Mouse (Mus musculus): ENCODE measurements around the gene Ttc38. TPM values are rescaled to one million over a fixed set of nuclear protein-coding genes. Genes with fewer than 3 reads are reported as not detected.

The Ttc38 gene
- 2.7 and 3.0 TPM in 2 replicates for polyA plus RNA-seq (2016; fragmentation: Nextera tagmentation; extraction: Ambion mirVana)

DNA sequence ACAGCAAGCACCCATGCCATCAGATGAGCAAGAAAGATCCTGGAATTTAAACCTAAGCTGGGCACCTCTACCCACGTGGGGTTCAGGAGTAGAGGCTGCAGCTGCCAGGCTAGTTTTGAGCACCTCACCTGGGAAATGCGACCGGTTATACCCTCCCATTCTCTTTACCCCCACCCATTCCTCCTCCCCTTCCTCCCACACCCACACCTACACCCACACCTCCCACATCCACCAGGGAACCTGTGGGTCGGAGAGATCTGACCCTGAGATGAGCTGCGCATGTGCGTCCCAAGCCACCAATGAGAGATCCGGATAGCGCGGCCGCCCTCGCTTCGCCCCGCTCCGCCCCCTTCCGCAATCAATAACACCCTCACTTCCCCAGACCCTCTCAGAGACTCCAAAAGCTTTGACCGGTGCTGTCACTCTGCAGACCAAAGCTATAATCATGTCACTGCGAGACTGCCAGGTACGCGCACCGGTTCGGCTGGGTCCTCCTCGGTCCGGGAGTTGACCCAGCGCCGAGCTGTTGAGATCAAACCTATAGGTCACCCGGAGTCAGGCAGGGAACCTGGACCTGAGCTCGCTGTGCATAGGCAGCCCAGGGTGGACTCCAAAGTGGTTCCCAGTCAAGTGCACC is at the start of gene Ttc38:
TSS of gene Ttc38 (plus strand) at position 353 of the 637 bp plus-strand sequence.
- H3K27me3 ChIP-seq, result 0 out of 2 replicates have a peak, but pooled peaks cover 4% of the 10 kb centered on the region
- peak within 1 kb of the TSS; percentile 59 for H3K9ac ChIP-seq
- peak within 1 kb of the TSS; percentile 51 for H3K4me3 ChIP-seq (replicated peaks)
- H3K4me1 ChIP-seq, result peaks cover 12% of the 10 kb centered on the region
- peak within 1 kb of the TSS; percentile 69 for H3K4me2 ChIP-seq
- 1% methylated on average over 27 of the region's 27 CpGs for WGBS
- H3K36me3 ChIP-seq (replicated peaks), result no peaks in the 10 kb centered on the region
- H3K27ac ChIP-seq, result no peak within 1 kb of the TSS
- peak; percentile 90 for ATAC-seq (ENCODE audit: low FRiP score)
- no peaks in the 10 kb centered on the region for H3K9me3 ChIP-seq

DNA sequence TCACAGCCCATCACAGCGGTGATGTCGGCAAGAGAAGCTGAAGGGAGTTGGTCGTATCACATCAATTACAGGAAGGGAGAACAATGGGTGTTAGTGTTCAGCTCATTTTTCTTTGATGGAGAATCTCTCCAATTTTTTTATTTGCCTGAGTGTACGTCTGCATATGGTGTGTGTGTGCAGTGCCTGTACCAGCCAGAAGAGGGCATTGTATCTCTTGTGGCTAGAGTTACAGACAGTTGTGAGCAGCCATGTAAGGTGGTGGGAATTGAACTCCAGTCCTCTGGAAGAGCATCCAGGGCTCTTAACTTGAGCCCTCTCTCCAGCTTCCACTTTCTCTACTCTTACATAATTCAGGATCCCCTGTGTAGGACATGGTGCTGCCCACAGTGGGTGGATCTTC is 49.0 kb upstream of the Ttc38 start:
- Histone ChIP-seq H3K9ac (no peak overlapping the region), H3K4me3 (replicated peaks) (no peak overlapping the region), H3K4me2 (no peak overlapping the region), H3K9me3 (no peaks in the 10 kb centered on the region), H3K4me1 (no peaks in the 10 kb centered on the region), H3K27ac (no peak overlapping the region), H3K36me3 (replicated peaks) (no peaks in the 10 kb centered on the region), H3K27me3 (peaks cover 12% of the 10 kb centered on the region)
- whole genome bisulfite sequencing, result 93% methylated on average over 4 of the region's 4 CpGs
- no peak for ATAC-seq (ENCODE audit: low FRiP score)

DNA sequence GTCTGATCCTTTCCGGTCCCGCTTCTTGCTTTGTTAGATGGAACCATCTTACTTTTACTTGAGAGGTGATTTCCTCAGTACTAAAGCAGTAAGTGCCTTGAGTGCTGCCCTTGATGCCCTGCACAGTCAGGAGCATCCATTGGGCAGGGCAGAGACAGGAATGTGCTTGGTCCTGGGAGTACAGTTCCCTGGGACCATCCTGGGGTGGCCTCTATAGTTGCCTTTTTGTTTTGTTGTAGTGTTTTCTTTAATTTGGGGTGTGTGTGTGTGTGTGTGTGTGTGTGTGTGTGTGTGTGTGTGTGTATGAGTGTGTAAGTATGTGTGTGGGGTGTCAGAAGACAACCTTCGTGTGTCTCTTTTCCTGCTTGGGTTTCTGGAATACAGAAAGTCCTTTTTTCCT is 47.8 kb upstream of the Ttc38 start:
- peaks cover 12% of the 10 kb centered on the region for H3K27me3 ChIP-seq
- H3K4me1 ChIP-seq, result no peaks in the 10 kb centered on the region
- no peak overlapping the region for H3K4me2 ChIP-seq
- H3K9ac ChIP-seq, result no peak overlapping the region
- H3K27ac ChIP-seq, result no peak overlapping the region
- no peak overlapping the region for H3K4me3 ChIP-seq (replicated peaks)
- H3K36me3 ChIP-seq (replicated peaks), result no peaks in the 10 kb centered on the region
- no peaks in the 10 kb centered on the region for H3K9me3 ChIP-seq
- 97% methylated on average over 3 of the region's 3 CpGs for WGBS
- no peak for ATAC-seq (ENCODE audit: low FRiP score)

DNA sequence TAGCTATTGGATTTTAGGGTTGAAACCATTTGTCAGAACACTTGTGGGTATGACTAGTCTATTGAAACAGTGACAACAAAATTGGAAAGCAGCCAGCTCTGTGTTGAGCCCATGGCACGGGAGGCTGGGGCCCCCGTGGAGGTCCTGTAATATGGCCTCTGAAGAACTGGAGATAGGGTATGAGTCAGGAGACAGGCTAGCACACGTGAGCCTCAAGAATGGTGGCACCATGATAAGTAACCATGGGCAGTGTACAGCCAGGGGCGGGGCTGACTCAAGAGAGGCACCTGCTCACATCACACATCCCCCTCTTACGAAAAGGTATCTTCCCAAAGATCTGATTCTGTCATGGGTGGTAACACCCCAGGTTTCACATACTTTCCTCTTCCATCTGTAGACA is 45.4 kb upstream of the Ttc38 start:
- H3K9ac ChIP-seq, result no peak overlapping the region
- peaks cover 12% of the 10 kb centered on the region for H3K27me3 ChIP-seq
- no peak overlapping the region for H3K4me2 ChIP-seq
- WGBS, result 78% methylated on average over 5 of the region's 5 CpGs
- H3K4me1 ChIP-seq, result no peaks in the 10 kb centered on the region
- H3K36me3 ChIP-seq (replicated peaks), result no peaks in the 10 kb centered on the region
- no peak overlapping the region for H3K27ac ChIP-seq
- H3K9me3 ChIP-seq, result no peaks in the 10 kb centered on the region
- H3K4me3 ChIP-seq (replicated peaks), result no peak overlapping the region
- no peak for ATAC-seq (ENCODE audit: low FRiP score)

DNA sequence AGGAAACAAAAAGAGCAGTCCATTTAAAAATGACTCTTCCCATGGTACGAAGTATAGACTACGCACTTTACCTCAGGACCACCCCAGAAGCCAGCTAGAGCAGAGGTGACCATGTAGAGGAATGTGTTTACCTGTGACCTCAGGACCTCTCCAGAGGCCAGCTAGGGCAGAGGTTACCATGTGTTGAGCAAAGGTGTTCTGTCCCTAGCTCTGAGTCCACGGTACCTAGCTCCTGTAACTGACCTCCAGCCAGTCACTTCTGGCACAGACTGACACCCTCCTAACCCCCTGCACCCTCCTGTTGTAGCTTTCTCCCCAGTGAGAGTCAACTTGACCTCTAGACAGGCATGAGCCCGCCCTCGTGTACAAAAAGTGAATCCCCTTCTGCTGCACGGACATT is 44.6 kb upstream of the Ttc38 start:
- Histone ChIP-seq H3K4me3 (replicated peaks) (no peak overlapping the region), H3K27ac (no peak overlapping the region), H3K9me3 (no peaks in the 10 kb centered on the region), H3K27me3 (peaks cover 11% of the 10 kb centered on the region), H3K9ac (no peak overlapping the region), H3K4me1 (no peaks in the 10 kb centered on the region), H3K4me2 (no peak overlapping the region), H3K36me3 (replicated peaks) (no peaks in the 10 kb centered on the region)
- no peak for ATAC-seq (ENCODE audit: low FRiP score)
- WGBS, result 98% methylated on average over 6 of the region's 6 CpGs

DNA sequence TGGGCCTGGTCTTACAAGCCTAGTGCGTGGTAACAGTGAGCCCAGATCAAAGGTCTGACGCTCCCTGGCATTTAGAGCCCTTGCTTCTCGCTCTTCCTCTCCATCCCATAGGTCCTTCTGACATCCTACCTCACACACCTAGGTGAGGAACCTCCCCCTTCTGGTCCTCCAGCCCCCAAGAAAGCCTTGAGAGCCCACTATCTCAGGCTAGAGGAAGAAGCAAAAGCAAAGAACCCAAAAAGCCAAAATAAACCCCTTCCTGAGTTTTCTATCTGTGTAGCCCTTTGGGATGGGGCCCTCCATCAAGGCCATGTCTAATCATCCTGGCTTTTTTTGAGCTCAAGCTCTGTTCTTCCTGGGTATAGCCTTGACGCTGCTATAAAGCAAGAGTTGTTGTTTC is 44.1 kb upstream of the Ttc38 start:
- ATAC-seq (ENCODE audit: low FRiP score), result no peak
- Histone ChIP-seq H3K4me1 (no peaks in the 10 kb centered on the region), H3K4me2 (no peak overlapping the region), H3K36me3 (replicated peaks) (no peaks in the 10 kb centered on the region), H3K4me3 (replicated peaks) (no peak overlapping the region), H3K27ac (no peak overlapping the region), H3K9me3 (no peaks in the 10 kb centered on the region), H3K9ac (no peak overlapping the region), H3K27me3 (peaks cover 9% of the 10 kb centered on the region)
- 90% methylated on average over 4 of the region's 4 CpGs for WGBS

DNA sequence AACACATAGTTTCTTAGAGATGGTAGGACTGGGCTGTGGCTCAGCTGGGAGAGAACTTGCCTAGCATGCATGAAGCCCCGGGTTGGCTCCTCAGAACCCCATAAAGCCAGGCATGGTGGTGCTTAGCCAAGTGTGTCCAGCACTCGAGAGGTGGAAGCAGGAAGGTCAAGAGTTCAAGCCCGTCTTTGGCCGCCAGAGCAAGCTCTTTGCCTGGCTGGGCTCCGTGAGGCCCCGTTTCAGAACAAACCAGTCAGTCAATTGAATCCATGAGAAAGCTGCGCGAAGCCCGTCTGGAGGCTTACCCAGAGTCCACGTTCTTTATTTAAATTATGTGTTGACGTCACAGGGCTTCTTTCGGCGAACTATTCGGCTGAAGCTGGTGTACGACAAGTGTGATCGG is 43.5 kb upstream of the Ttc38 start:
- H3K9ac ChIP-seq, result no peak overlapping the region
- 84% methylated on average over 16 of the region's 16 CpGs for WGBS

DNA sequence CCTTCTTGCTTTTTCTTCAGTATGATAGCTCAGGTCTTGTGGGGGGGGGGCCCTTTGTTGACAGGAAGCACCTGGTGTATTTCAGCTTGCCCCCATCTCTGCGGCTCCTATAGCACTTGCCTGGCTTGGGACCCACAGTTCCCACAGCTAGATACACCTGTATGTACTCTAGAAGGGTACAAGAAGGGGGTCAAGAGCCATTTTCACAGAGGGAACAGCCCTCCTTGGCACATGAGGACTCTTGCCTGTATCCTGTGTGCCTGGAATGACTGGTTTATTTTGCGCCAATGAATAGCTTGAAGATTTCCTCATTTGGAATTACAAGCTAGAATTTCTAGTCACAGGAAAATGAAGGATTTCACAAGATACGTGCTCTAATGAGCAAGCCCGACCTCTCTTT is 40.7 kb upstream of the Ttc38 start:
- Histone ChIP-seq H3K4me3 (replicated peaks) (no peak overlapping the region), H3K9me3 (no peaks in the 10 kb centered on the region), H3K9ac (no peak overlapping the region), H3K27me3 (no peaks in the 10 kb centered on the region; the same call in 1 of the 2 replicates), H3K36me3 (replicated peaks) (no peaks in the 10 kb centered on the region), H3K4me2 (no peak overlapping the region), H3K27ac (no peak overlapping the region), H3K4me1 (no peaks in the 10 kb centered on the region)
- 90% methylated on average over 4 of the region's 4 CpGs for WGBS
- ATAC-seq (ENCODE audit: low FRiP score), result no peak

More for the DNA sequence above, 43.5 kb upstream of the Ttc38 start:
- Histone ChIP-seq H3K4me2 (no peak overlapping the region), H3K9me3 (no peaks in the 10 kb centered on the region), H3K36me3 (replicated peaks) (no peaks in the 10 kb centered on the region), H3K27me3 (peaks cover 9% of the 10 kb centered on the region), H3K4me1 (no peaks in the 10 kb centered on the region), H3K4me3 (replicated peaks) (no peak overlapping the region), H3K27ac (no peak overlapping the region)
- ATAC-seq (ENCODE audit: low FRiP score), result no peak

DNA sequence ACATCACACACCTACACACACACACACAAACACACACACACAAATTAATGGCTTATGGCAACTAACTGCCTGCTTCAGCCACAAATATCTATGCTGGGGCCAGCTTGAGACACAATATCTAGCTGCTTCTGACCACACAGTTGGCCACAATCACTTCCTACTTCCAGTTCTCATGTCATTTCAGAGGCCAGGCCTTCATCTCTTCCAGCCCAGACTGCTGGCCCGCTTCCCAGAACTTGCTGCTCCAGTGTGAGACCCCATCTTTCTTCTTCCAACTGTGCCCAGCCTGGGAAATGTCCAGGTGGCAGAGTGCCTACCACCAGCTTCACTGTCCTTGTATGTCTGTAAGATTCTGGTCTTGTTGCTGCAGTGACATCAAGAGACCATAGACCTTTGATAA is 39.3 kb upstream of the Ttc38 start:
- H3K9me3 ChIP-seq, result no peaks in the 10 kb centered on the region
- H3K4me3 ChIP-seq (replicated peaks), result no peak overlapping the region
- no peak overlapping the region for H3K4me2 ChIP-seq
- no peak overlapping the region for H3K9ac ChIP-seq
- no peaks in the 10 kb centered on the region; the same call in 1 of the 2 replicates for H3K27me3 ChIP-seq
- no peaks in the 10 kb centered on the region for H3K4me1 ChIP-seq
- ATAC-seq (ENCODE audit: low FRiP score), result no peak
- no peaks in the 10 kb centered on the region for H3K36me3 ChIP-seq (replicated peaks)
- no peak overlapping the region for H3K27ac ChIP-seq
- WGBS, result 72% methylated on average over 1 of the region's 1 CpGs

DNA sequence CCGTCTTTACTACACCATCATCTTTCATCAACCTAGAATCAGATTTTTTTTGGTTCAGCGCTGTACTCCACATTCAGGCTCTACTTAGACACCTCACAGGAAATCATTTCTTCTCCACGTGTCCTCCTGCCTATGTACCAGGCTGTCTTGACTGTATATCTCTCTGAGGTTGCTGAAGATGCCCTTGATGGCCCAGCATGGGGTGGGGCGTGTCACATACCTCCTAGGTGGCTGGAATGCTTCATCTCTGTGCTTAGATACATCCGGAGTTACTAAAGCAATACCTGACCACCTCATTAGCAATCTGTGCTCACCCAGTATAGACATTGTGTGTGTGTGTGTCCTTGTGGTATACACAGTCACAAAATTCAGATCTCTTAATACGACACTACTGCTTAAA is 36.6 kb upstream of the Ttc38 start:
- H3K27ac ChIP-seq, result no peak overlapping the region
- WGBS, result 81% methylated on average over 6 of the region's 6 CpGs
- ATAC-seq (ENCODE audit: low FRiP score), result no peak
- H3K4me1 ChIP-seq, result no peaks in the 10 kb centered on the region
- H3K4me3 ChIP-seq (replicated peaks), result no peak overlapping the region
- H3K9ac ChIP-seq, result no peak overlapping the region
- H3K4me2 ChIP-seq, result no peak overlapping the region
- no peaks in the 10 kb centered on the region for H3K36me3 ChIP-seq (replicated peaks)
- no peaks in the 10 kb centered on the region for H3K9me3 ChIP-seq
- H3K27me3 ChIP-seq, result no peaks in the 10 kb centered on the region

DNA sequence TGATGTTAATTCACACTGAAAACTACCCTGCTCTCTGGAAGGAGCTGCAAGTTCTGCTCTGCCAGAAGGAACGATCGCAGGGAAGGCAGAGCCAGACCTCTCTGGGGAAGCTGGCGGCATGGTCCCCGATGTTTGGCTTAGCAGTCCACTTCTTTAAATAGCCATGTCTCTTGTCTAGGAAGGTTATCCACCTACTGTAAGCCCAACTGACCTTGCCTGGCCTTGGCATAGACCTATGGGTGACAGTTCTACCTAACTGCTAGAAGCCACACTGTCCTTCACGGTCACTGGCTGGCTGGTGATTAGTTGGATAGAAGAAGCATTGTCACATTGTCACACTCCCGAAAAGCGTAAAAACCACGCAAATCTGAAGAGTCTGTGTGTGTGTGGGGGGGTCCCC is 33.4 kb upstream of the Ttc38 start:
- H3K9ac ChIP-seq, result no peak overlapping the region
- ATAC-seq (ENCODE audit: low FRiP score), result no peak
- no peaks in the 10 kb centered on the region for H3K36me3 ChIP-seq (replicated peaks)
- H3K9me3 ChIP-seq, result no peaks in the 10 kb centered on the region
- H3K27me3 ChIP-seq, result no peaks in the 10 kb centered on the region
- H3K4me3 ChIP-seq (replicated peaks), result no peak overlapping the region
- no peak overlapping the region for H3K27ac ChIP-seq
- no peaks in the 10 kb centered on the region for H3K4me1 ChIP-seq
- no peak overlapping the region for H3K4me2 ChIP-seq
- 97% methylated on average over 8 of the region's 8 CpGs for WGBS

DNA sequence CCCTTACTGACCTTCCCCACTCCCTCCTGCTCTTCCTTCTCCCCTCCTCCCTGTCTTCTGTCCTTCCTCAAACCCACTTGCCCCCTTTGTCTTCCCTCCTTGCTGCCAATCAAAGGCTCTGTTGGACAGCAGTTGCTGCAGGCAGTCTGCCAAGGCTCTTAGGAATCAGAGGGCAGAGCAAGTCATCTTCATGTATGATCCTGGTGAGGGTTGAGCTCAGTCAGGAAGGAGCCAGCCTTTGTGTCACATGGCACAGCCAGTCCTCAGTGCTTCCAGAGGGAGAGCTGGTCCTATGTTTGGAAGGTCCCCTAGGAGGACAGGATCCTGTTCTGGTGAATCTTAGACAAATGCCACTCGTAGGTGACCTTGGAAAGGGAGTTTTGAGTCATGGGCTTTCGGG is 29.2 kb upstream of the Ttc38 start:
- Histone ChIP-seq H3K9me3 (no peaks in the 10 kb centered on the region), H3K27ac (no peak overlapping the region), H3K4me2 (no peak overlapping the region), H3K27me3 (no peaks in the 10 kb centered on the region), H3K4me3 (replicated peaks) (no peak overlapping the region), H3K36me3 (replicated peaks) (no peaks in the 10 kb centered on the region), H3K9ac (no peak overlapping the region), H3K4me1 (no peaks in the 10 kb centered on the region)
- WGBS, result 87% methylated on average over 2 of the region's 2 CpGs
- ATAC-seq (ENCODE audit: low FRiP score), result no peak

DNA sequence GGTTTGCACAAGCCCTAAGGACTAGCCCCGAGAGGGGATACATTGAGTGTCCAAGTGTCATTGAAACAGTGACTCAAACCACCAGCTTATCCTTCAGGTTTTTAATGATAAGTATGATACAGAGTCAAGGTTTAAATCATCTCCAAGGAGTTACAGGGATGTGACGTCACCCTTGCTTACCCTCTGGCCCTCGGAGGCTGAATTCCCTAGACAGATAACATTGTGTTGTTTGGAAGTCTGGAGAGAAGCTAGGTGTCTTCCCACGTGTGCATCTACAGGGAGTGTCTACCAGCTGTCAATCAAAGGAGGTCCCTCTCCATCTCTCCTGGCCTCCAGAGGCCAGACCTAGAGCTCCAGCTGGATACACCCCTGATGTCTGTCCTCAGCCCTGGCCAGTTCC is 25.2 kb upstream of the Ttc38 start:
- Histone ChIP-seq H3K27me3 (no peaks in the 10 kb centered on the region), H3K36me3 (replicated peaks) (no peaks in the 10 kb centered on the region), H3K4me2 (no peak overlapping the region), H3K27ac (no peak overlapping the region), H3K4me1 (peaks cover 10% of the 10 kb centered on the region), H3K9me3 (no peaks in the 10 kb centered on the region), H3K4me3 (replicated peaks) (no peak overlapping the region), H3K9ac (no peak overlapping the region)
- WGBS, result 86% methylated on average over 4 of the region's 4 CpGs
- no peak for ATAC-seq (ENCODE audit: low FRiP score)
